Mouse (Mus musculus): ENCODE measurements at regions not wholly inside any gene's neighbourhood (a gene's known extent, or its start where the extent isn't known, plus 50 kb on each side); places are given as distances from the start of the nearest gene placed in this dataset.
A peak's percentile ranks its signal among the peaks of the same experiment; 100 is the strongest.

GRCm38 (mm10) chr10:92339671-92340070 is 382.5 kb downstream of the Nedd1 start:
- no peak for DNase-seq
- intact Hi-C loops (cut with DNase I), result no loop called here

- intact Hi-C loops (cut with DNase I), result no loop called here
- DNase-seq, result no peak
Observed at GRCm38 (mm10) chr10:92336949-92337348, 385.3 kb downstream of the Nedd1 start.

- intact Hi-C loops (cut with DNase I), result no loop called here
- no peak for DNase-seq
Observed at GRCm38 (mm10) chr10:92336138-92336537, 386.1 kb downstream of the Nedd1 start.

GRCm38 (mm10) chr10:92335141-92335540 is 387.1 kb downstream of the Nedd1 start:
- no peak for DNase-seq
- intact Hi-C loops (cut with DNase I), result no loop called here

GRCm38 (mm10) chr10:92333869-92334268 is 388.4 kb downstream of the Nedd1 start:
- no peak for DNase-seq
- intact Hi-C loops (cut with DNase I), result no loop called here

- no peak for DNase-seq
- intact Hi-C loops (cut with DNase I), result no loop called here
Observed at GRCm38 (mm10) chr10:92333042-92333774, 389.0 kb downstream of the Nedd1 start.

GRCm38 (mm10) chr10:92330150-92330549 is 392.1 kb downstream of the Nedd1 start:
- DNase-seq, result no peak
- intact Hi-C loops (cut with DNase I), result no loop called here

GRCm38 (mm10) chr10:92329661-92330060 is 392.6 kb downstream of the Nedd1 start:
- intact Hi-C loops (cut with DNase I), result no loop called here
- no peak for DNase-seq

GRCm38 (mm10) chr10:92325284-92325989 is 396.8 kb downstream of the Nedd1 start:
- DNase-seq, result no peak
- intact Hi-C loops (cut with DNase I), result no loop called here

GRCm38 (mm10) chr10:92314606-92315005 is 407.6 kb downstream of the Nedd1 start:
- DNase-seq, result no peak
- intact Hi-C loops (cut with DNase I), result no loop called here

GRCm38 (mm10) chr10:92312278-92312677 is 409.9 kb downstream of the Nedd1 start:
- intact Hi-C loops (cut with DNase I), result no loop called here
- DNase-seq, result no peak

- DNase-seq, result no peak
- intact Hi-C loops (cut with DNase I), result loop anchor here (1.0 to 10.0 kb wide), 3 partner anchors 706 to 1034 kb away; no protein-coding TSS in a partner anchor
Observed at GRCm38 (mm10) chr10:92308643-92309042, 413.6 kb downstream of the Nedd1 start.

GRCm38 (mm10) chr10:92307861-92308260 is 414.4 kb downstream of the Nedd1 start:
- peak; percentile 14 to 43 for DNase-seq
- intact Hi-C loops (cut with DNase I), result loop anchor here (1.0 to 10.0 kb wide), 4 partner anchors 344 to 1033 kb away; no protein-coding TSS in a partner anchor

GRCm38 (mm10) chr10:92298693-92299092 is 423.5 kb downstream of the Nedd1 start:
- intact Hi-C loops (cut with DNase I), result no loop called here
- no peak for DNase-seq

- no peak for DNase-seq
- intact Hi-C loops (cut with DNase I), result no loop called here
Observed at GRCm38 (mm10) chr10:92296837-92297236, 425.4 kb downstream of the Nedd1 start.

- intact Hi-C loops (cut with DNase I), result no loop called here
- DNase-seq, result no peak
Observed at GRCm38 (mm10) chr10:92296303-92296702, 425.9 kb downstream of the Nedd1 start.

- intact Hi-C loops (cut with DNase I), result no loop called here
- DNase-seq, result no peak
Observed at GRCm38 (mm10) chr10:92293261-92293660, 429.0 kb downstream of the Nedd1 start.

GRCm38 (mm10) chr10:92289230-92289629 is 433.0 kb downstream of the Nedd1 start:
- no peak for DNase-seq
- intact Hi-C loops (cut with DNase I), result no loop called here

GRCm38 (mm10) chr10:92284231-92284630 is 438.0 kb downstream of the Nedd1 start:
- intact Hi-C loops (cut with DNase I), result no loop called here
- no peak for DNase-seq

- intact Hi-C loops (cut with DNase I), result no loop called here
- no peak for DNase-seq
Observed at GRCm38 (mm10) chr10:92277981-92278380, 444.2 kb downstream of the Nedd1 start.

- intact Hi-C loops (cut with DNase I), result no loop called here
- DNase-seq, result no peak
Observed at GRCm38 (mm10) chr10:92257815-92258214, 464.4 kb downstream of the Nedd1 start.

- no peak for DNase-seq
- intact Hi-C loops (cut with DNase I), result no loop called here
Observed at GRCm38 (mm10) chr10:92248648-92249047, 473.6 kb downstream of the Nedd1 start.

Data from heart, postnatal 10 days (tissue).